Mouse (Mus musculus) embryonic facial prominence, embryonic 14.5 days (tissue): Measurements from ENCODE around the gene Lyzl4. TPM values are rescaled to one million over a fixed set of nuclear protein-coding genes. Genes with fewer than 3 reads are reported as not detected.
"Not testable (repeated sequence)": the region's sequence is repeated elsewhere in the genome, so short reads cannot be mapped to it uniquely, and the experiment has no call there.

ENCODE experiments used
- ATAC-seq: fragments of 200-750 bp; cut with Nextera tagmentation; 2 replicates; pipeline ENCODE4 v1.8.0; 2017; ENCODE audit warnings: low read depth, moderate number of reproducible peaks, moderate TSS enrichment
- DNase-seq: peaks from one replicate; pipeline ENCODE4 v3.0.0-alpha.2; 2015; ENCODE audit warnings: low spot score
- H3K27ac ChIP-seq: fragments of 300-500 bp; sonication (generic); replicated peaks from 2 replicates; pipeline ENCODE4 v1.5.1; 2014; ENCODE audit warnings: low read depth, mild to moderate bottlenecking, low read length, moderate library complexity
- H3K27me3 ChIP-seq: fragments of 300-500 bp; sonication (generic); replicated peaks from 2 replicates; pipeline ENCODE4 v1.6.1; 2014; ENCODE audit warnings: low read length; ENCODE audit not compliant: control insufficient read depth, insufficient read depth
- H3K36me3 ChIP-seq: fragments of 300-500 bp; sonication (generic); 2 replicates; pipeline ENCODE4 v1.6.1; 2014; ENCODE audit warnings: low read length, mixed read lengths; ENCODE audit not compliant: control insufficient read depth, insufficient read depth
- H3K4me1 ChIP-seq: fragments of 300-500 bp; sonication (generic); 2 replicates; pipeline ENCODE4 v1.6.1; 2014; ENCODE audit warnings: antibody characterized with exemption, low read length; ENCODE audit not compliant: control insufficient read depth, insufficient read depth
- H3K4me2 ChIP-seq: fragments of 300-500 bp; sonication (generic); 2 replicates; pipeline ENCODE4 v1.6.1; 2014; ENCODE audit warnings: low read depth, mild to moderate bottlenecking, low read length, moderate library complexity, mixed read lengths
- H3K4me3 ChIP-seq: fragments of 300-500 bp; sonication (generic); 2 replicates; pipeline ENCODE4 v1.5.1; 2014; ENCODE audit warnings: low read depth, mild to moderate bottlenecking, low read length
- H3K9ac ChIP-seq: fragments of 300-500 bp; sonication (generic); 2 replicates; pipeline ENCODE4 v1.6.1; 2014; ENCODE audit warnings: low read depth, mild to moderate bottlenecking, low read length, moderate library complexity, mixed read lengths
- H3K9me3 ChIP-seq: fragments of 300-500 bp; sonication (generic); 2 replicates; pipeline ENCODE4 v1.6.1; 2016; ENCODE audit warnings: low read length; ENCODE audit not compliant: control insufficient read depth
- WGBS: fragments of 180-500 bp; shearing (Covaris S2); extraction: QIAGEN DNeasy Blood & Tissue Kit; methylation state at CpG from one replicate; pipeline ENCODE4 v1.1.7; 2014; 5-methylcytosine and 5-hydroxymethylcytosine counted together
- polyA plus RNA-seq: library from polyadenylated mRNA; unstranded; fragments of >200 nt; fragmentation: Nextera tagmentation; extraction: Ambion mirVana; gene quantifications from 2 replicates; pipeline ENCODE4 v1.2.1, GENCODE M21; 2014

Lyzl4 gene
- polyA plus RNA-seq, 1 experiment from 2014 or later: 1.7 TPM

DNA sequence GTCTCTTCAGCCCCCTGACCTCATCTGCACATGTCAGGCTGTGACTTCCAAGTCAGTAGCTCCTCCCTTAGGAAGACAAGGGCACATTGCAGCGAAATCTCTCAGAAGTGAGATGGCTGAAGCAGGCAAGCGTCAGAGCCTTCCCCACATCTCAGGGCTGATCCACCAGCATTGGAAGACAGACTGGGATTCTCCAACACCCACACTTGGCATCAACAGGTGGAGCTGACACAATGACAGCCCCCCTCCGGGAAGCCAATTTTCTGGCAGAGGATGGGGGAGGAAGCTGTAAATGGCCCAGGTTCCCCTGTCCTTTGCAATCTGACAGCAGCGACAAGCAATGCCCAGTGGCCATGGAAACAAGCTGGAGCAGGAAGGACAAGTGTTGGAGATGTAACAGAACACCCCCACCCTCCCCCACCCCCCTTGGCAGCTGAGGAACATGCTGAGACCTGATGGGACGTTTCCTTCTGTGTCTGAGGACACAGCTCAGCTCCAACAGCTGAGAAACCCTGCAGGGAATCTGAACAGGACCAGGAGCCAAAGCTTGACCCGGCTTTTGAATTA, 41.0 kb downstream of the Lyzl4 start:
- no peaks in the 10 kb centered on the region for H3K36me3 ChIP-seq
- H3K9me3 ChIP-seq: no peaks in the 10 kb centered on the region
- H3K4me1 ChIP-seq: peaks cover 21% of the 10 kb centered on the region
- WGBS: 25% methylated on average over 6 of the region's 6 CpGs
- peak overlapping the region; percentile 16; the same call in 1 of the 2 replicates for H3K4me2 ChIP-seq
- H3K4me3 ChIP-seq: no peak overlapping the region
- peak overlapping the region; percentile 46; the same call in 1 of the 2 replicates for H3K27ac ChIP-seq
- no peak overlapping the region for H3K9ac ChIP-seq
- H3K27me3 ChIP-seq: no peaks in the 10 kb centered on the region
- peak; percentile 78 for DNase-seq
- peak; percentile 70 for ATAC-seq

DNA sequence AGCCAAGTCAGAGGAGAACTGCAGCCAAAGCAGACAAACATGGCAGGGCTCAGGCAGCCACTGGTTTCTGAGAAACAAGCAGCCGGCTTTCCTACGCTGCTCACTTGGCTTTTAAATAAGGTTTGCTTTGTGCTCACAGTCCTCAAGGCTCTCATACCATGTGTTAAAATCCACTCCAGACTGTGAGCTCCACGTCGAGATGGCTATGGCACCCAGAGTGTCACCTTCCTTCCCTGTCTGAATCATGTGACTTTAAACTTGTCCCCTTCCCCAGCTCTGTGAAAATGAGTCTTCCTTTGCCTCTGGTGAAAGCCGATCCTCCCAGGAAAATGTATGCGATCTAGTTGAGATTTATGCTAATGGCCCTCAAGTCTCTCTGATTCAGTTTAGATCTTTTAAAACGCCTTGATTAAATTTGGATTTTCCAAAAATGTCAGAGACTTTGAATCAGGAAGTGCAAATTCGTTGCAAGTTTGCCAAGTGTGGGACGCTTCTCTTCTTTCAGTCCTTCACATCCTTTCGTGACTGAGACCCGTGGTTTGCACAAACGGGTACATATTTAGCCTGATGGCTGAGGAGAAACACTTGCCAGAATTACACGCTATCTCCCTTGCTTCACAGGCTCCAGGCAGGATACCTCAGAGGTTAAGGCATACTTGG, 41.6 kb downstream of the Lyzl4 start:
- WGBS: 32% methylated on average over 13 of the region's 13 CpGs
- no peaks in the 10 kb centered on the region for H3K36me3 ChIP-seq
- no peak overlapping the region for H3K4me3 ChIP-seq
- no peaks in the 10 kb centered on the region for H3K27me3 ChIP-seq
- no peak overlapping the region for H3K9ac ChIP-seq
- H3K9me3 ChIP-seq: no peaks in the 10 kb centered on the region
- H3K27ac ChIP-seq: peak overlapping the region; percentile 49; the same call in 1 of the 2 replicates
- peaks cover 21% of the 10 kb centered on the region for H3K4me1 ChIP-seq
- DNase-seq (peak; percentile 26), ATAC-seq (peak; percentile 17; the same call in 1 of the 2 replicates)
- peak overlapping the region; percentile 16 for H3K4me2 ChIP-seq

DNA sequence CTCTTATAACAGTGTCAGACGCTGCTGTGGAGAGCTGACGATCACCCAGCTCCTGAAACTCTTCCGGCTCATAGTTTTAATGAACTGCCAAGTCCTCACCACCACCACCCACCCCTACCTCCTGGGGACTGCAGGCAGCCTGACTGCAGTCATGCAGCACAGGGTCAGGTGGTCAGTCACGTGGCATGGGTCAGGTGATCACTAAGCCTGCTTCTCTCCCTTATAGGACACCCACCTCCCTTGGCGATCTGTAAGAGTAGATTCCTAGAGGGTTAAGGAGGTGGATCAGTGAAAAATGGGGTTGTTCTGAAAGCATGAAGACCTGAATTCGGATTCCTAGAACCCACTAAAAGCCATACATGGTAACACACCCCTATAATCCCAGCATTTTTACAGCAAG, 42.3 kb downstream of the Lyzl4 start:
- no peaks in the 10 kb centered on the region for H3K9me3 ChIP-seq
- no peaks in the 10 kb centered on the region for H3K27me3 ChIP-seq
- H3K27ac ChIP-seq: 0 out of 2 replicates have a peak overlapping the region, but pooled peaks have one; percentile 49
- H3K4me2 ChIP-seq: no peak overlapping the region
- H3K36me3 ChIP-seq: no peaks in the 10 kb centered on the region
- no peak overlapping the region for H3K4me3 ChIP-seq
- DNase-seq (no peak), ATAC-seq (no peak)
- H3K4me1 ChIP-seq: peaks cover 23% of the 10 kb centered on the region
- H3K9ac ChIP-seq: no peak overlapping the region
- 80% methylated on average over 6 of the region's 6 CpGs for WGBS

DNA sequence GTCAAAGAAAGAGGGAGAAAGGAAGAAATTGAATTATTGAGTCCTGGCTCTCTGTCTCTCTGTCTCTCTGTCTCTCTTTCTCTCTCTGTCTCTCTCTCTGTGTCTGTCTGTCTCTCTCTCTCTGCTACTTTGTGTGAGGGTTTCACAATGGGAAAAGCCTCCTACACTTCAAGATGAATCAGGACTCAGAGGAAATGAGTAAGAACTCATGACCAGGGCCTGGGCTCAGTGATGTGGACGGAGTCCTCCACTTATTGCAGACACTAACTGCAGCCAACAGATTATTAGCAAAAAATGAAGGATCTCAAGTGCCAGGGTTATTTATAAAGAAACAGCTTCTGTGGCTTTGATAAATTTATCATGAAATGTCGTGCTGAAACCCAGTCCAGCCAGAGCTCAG, 43.8 kb downstream of the Lyzl4 start:
- ATAC-seq: no peak
- no peak for DNase-seq
- H3K36me3 ChIP-seq: no peaks in the 10 kb centered on the region
- peaks cover 28% of the 10 kb centered on the region for H3K4me1 ChIP-seq
- H3K4me3 ChIP-seq: no peak overlapping the region
- H3K27ac ChIP-seq: no peak overlapping the region
- 83% methylated on average over 2 of the region's 2 CpGs for WGBS
- H3K9me3 ChIP-seq: no peaks in the 10 kb centered on the region
- no peak overlapping the region for H3K4me2 ChIP-seq
- H3K9ac ChIP-seq: no peak overlapping the region
- H3K27me3 ChIP-seq: no peaks in the 10 kb centered on the region

DNA sequence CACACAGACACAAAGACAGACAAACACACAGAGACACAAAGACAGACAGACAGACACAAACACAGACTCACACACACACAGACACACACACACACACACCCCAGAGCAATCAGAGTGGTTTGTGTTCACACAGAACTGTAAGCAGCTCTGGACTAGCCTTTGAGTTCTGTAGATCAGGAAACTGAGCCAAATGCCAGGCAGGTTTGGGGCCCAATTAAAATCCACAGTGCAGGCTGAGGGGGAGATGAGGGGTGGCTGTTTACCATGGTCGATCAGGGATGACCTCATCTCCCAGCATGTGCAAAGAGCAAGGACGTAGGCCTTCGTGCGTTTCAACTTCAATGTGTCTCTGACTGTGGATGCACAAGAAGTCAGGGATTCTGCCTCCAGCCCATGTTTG, 47.1 kb downstream of the Lyzl4 start:
- H3K27me3 ChIP-seq: no peaks in the 10 kb centered on the region
- ATAC-seq (no peak), DNase-seq (no peak)
- 61% methylated on average over 4 of the region's 4 CpGs for WGBS
- no peaks in the 10 kb centered on the region for H3K36me3 ChIP-seq
- H3K9me3 ChIP-seq: no peaks in the 10 kb centered on the region
- no peak overlapping the region for H3K4me2 ChIP-seq
- H3K4me3 ChIP-seq: no peak overlapping the region
- no peak overlapping the region for H3K27ac ChIP-seq
- no peak overlapping the region for H3K9ac ChIP-seq
- peaks cover 10% of the 10 kb centered on the region; the same call in 1 of the 2 replicates for H3K4me1 ChIP-seq

DNA sequence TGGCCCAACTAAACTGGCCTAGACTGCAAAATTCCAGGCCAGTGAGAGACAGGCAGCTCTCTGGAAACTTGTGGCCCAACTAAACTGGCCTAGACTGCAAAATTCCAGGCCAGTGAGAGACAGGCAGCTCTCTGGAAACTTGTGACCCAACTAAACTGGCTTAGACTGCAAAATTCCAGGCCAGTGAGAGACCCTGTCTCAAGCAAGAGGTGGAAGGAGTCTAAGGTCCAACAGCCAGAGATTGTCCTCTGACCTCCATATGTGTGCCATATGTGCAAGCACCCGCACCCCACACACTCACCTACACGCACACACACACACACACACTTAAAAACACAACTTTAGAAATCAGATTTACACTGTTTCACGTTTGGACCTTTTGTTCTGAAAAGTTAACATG, 48.1 kb downstream of the Lyzl4 start:
- H3K27me3 ChIP-seq, DNase-seq, H3K4me2 ChIP-seq, H3K4me1 ChIP-seq, ATAC-seq, H3K36me3 ChIP-seq, H3K4me3 ChIP-seq, H3K27ac ChIP-seq, H3K9me3 ChIP-seq, H3K9ac ChIP-seq: not testable (repeated sequence)
- 59% methylated on average over 3 of the region's 3 CpGs for WGBS

DNA sequence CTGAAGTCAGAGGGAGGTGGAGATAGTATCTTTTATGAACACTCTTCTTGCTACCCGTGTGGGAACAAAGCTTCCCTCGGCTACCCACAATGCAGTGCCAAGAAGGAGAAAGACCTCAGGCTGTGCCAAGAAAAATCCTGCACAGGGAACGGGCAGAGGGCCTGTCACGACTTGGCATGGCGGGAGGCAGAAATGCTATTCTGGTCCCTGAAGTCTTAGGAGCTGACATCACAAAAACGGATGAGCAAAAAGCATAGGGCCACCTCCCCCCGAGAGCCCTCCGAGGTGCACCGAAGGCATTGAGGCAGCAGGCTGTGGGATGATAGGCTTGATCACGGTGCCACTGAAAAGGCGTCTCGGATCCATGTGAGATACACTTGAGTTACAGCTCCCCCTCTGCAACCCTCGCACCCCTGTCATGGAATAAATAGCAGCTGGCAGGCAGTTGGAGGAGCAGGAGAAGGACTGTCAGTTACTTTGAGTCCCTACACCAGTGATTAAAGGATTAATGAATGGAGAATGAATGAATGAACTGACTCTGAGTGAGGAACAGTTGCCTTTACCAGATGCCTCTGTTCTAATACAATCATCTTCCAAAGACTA, 48.8 kb downstream of the Lyzl4 start:
- Histone ChIP-seq H3K36me3 (no peaks in the 10 kb centered on the region), H3K27me3 (no peaks in the 10 kb centered on the region), H3K4me3 (no peak overlapping the region), H3K4me2 (no peak overlapping the region), H3K4me1 (peaks cover 7% of the 10 kb centered on the region; the same call in 1 of the 2 replicates), H3K9ac (no peak overlapping the region), H3K27ac (no peak overlapping the region), H3K9me3 (peaks cover 6% of the 10 kb centered on the region; the same call in 1 of the 2 replicates)
- DNase-seq (peak; percentile 19), ATAC-seq (no peak)
- 62% methylated on average over 13 of the region's 13 CpGs for WGBS

DNA sequence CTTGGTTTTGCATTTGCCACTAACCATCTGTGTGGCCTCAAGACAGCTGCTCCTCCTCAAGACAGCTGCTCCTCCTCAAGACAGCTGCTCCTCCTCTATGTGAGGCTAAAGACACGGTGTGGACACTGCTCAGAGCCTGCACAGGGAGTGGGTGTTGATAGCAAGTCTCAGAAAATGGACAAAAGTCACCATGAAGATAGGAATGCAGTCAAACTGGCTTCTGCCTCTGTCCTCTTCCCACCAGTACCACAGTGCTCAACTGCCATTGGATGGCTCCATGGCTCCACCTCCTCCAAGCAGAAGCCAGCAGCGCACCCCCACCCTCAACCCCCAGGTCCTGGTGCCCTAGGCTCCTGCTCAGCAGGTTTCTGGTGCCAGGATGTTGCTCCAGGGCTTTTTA, 52.4 kb downstream of the Lyzl4 start:
- no peak overlapping the region for H3K9ac ChIP-seq
- H3K27me3 ChIP-seq: no peaks in the 10 kb centered on the region
- H3K4me3 ChIP-seq: no peak overlapping the region
- 63% methylated on average over 2 of the region's 2 CpGs for WGBS
- ATAC-seq: peak; percentile 76
- no peaks in the 10 kb centered on the region for H3K36me3 ChIP-seq
- H3K4me2 ChIP-seq: no peak overlapping the region
- DNase-seq: peak; percentile 54
- peaks cover 9% of the 10 kb centered on the region; the same call in 1 of the 2 replicates for H3K9me3 ChIP-seq
- H3K4me1 ChIP-seq: peaks cover 5% of the 10 kb centered on the region; the same call in 1 of the 2 replicates
- H3K27ac ChIP-seq: no peak overlapping the region
